Mouse (Mus musculus): ENCODE measurements around the gene Foxr1.
A peak's percentile ranks its signal among the peaks of the same experiment; 100 is the strongest.

DNA sequence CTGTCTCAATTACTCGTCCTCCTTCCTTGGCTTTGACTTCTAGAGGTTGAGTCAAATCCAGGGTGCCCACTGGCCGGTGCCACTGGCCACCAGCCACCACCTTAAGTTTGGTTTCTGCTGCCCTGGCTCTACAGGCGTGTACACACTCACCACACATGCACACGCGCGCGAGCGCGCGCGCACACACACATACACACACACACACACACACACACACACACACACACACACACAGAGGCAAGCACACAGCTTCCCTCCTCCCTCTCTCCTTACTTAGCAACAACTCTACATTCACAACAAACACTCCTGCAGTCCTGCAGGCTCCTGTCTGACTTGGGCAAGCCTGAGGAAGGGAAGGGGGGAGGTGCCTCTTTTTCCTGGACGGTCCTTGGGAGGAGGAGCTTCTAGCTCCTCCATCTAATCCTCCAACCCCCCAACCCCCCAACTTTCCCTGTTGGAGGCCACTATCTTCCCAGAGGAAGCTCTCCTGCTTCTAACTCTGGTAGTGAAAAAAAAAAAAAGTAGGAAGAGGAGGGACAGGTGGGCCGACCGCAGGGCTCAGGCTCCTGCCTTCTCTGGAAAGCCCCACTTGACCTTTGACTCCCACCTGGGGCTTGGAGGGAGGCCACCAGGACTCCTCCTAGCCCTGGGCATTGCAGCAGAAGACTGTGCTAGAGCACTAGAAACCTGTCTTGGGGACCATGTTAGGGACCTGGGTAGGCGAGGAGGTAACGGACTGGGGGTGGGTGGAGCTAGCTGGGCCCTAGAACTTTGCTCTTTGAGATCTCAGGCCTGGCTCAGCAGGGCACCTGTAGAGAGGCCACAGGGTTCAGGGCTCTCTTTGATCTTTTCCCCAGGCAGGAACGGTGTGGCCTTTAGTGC lies 49.4 kb upstream of the Foxr1 start:
- no peak for TF ChIP-seq MAFK (IDR thresholded peaks at IDR 0.05; ENCODE audit: insufficient read depth, low read depth, low read length)
- TF ChIP-seq CHD2 (IDR thresholded peaks at IDR 0.05; ENCODE audit: low read depth, low read length) = no peak
- no peak for TF ChIP-seq HCFC1 (IDR thresholded peaks at IDR 0.05; ENCODE audit: borderline replicate concordance, insufficient read depth, low read length)
- TF ChIP-seq ZNF384 (IDR thresholded peaks at IDR 0.05; ENCODE audit: low read depth, low read length) = 0 out of 2 replicates have a peak, but pooled peaks have one; percentile 71
- TF ChIP-seq ZC3H11A (IDR thresholded peaks at IDR 0.05; ENCODE audit: borderline replicate concordance, low read depth, low read length) = no peak
